8 mouse cellular contexts compared by ENCODE assay signal in genomic region chr5:143270151-143270519, GRCm38 (mm10). TPM values are rescaled to one million over a fixed set of nuclear protein-coding genes. Genes with fewer than 3 reads are reported as not detected.
DNase-seq lines count a peak whose midpoint lies in the region; ATAC-seq and TF ChIP-seq lines count a peak whose summit lies in the region.

No protein-coding gene starts in this region.

- H3ac ChIP-seq in myocyte (ENCODE audit: control insufficient read depth, insufficient read length): peak overlapping the region; percentile 77

- WGBS in embryonic facial prominence, embryonic 12.5 days: 4% methylated on average over 12 of the region's 12 CpGs
- 2% methylated on average over 12 of the region's 12 CpGs for WGBS in intestine, embryonic 16.5 days

- peaks cover 19% of the 10 kb centered on the region for H3K4me1 ChIP-seq in embryonic facial prominence, embryonic 12.5 days
- peaks cover 8% of the 10 kb centered on the region for H3K4me1 ChIP-seq in intestine, embryonic 16.5 days (ENCODE audit: control insufficient read depth, insufficient read depth, low read length)

- TF ChIP-seq CTCF in layer of hippocampus, adult 2 months (conservative IDR thresholded peaks at IDR 0.05): no peak

- TF ChIP-seq POLR2A in myocyte (IDR thresholded peaks at IDR 0.05; ENCODE audit: insufficient read length, low read depth): no peak

- no peaks in the 10 kb centered on the region for H3K9me3 ChIP-seq in embryonic facial prominence, embryonic 12.5 days
- no peaks in the 10 kb centered on the region for H3K9me3 ChIP-seq in intestine, embryonic 16.5 days (ENCODE audit: control insufficient read depth, low read length)

- no peaks in the 10 kb centered on the region for H3K27me3 ChIP-seq in embryonic facial prominence, embryonic 12.5 days
- H3K27me3 ChIP-seq in intestine, embryonic 16.5 days (replicated peaks; ENCODE audit: control insufficient read depth, insufficient read depth, low read length): no peaks in the 10 kb centered on the region
- H3K27me3 ChIP-seq in myocyte (ENCODE audit: control insufficient read depth, insufficient read depth, insufficient read length): no peaks in the 10 kb centered on the region

- 0 out of 2 replicates have a peak, but pooled peaks have one; percentile 12 for ATAC-seq in embryonic facial prominence, embryonic 12.5 days (ENCODE audit: insufficient number of reproducible peaks, insufficient read depth, low FRiP score, low TSS enrichment)
- ATAC-seq in intestine, embryonic 16.5 days: peak; percentile 34
- ATAC-seq in frontal cortex, adult (ENCODE audit: low TSS enrichment): no peak

- peak overlapping the region; percentile 96 for H3K27ac ChIP-seq in layer of hippocampus, adult 2 months
- H3K27ac ChIP-seq in embryonic facial prominence, embryonic 12.5 days: no peak overlapping the region
- no peak overlapping the region for H3K27ac ChIP-seq in intestine, embryonic 16.5 days (ENCODE audit: low read length)

- peak overlapping the region; percentile 92 for H3K4me2 ChIP-seq in embryonic facial prominence, embryonic 12.5 days (replicated peaks)
- H3K4me2 ChIP-seq in intestine, embryonic 16.5 days (ENCODE audit: low read depth, low read length): peak overlapping the region; percentile 97
- H3K4me2 ChIP-seq in myocyte (ENCODE audit: low read depth): peak overlapping the region; percentile 80

- peak overlapping the region; percentile 87 for H3K4me3 ChIP-seq in layer of hippocampus, adult 2 months
- peak overlapping the region; percentile 92 for H3K4me3 ChIP-seq in embryonic facial prominence, embryonic 12.5 days
- peak overlapping the region; percentile 93 for H3K4me3 ChIP-seq in intestine, embryonic 16.5 days (ENCODE audit: low read length)
- H3K4me3 ChIP-seq in myocyte: peak overlapping the region; percentile 93

- H3K36me3 ChIP-seq in embryonic facial prominence, embryonic 12.5 days: no peaks in the 10 kb centered on the region
- H3K36me3 ChIP-seq in intestine, embryonic 16.5 days (ENCODE audit: control insufficient read depth, insufficient read depth, low read length): no peaks in the 10 kb centered on the region
- no peaks in the 10 kb centered on the region for H3K36me3 ChIP-seq in myocyte (ENCODE audit: control insufficient read depth, insufficient read depth)

- DNase-seq in layer of hippocampus, adult 2 months (ENCODE audit: low spot score in 2 of 2): no peak
- no peak for DNase-seq in layer of hippocampus, adult 18-20 months (ENCODE audit: low spot score in 2 of 2)
- DNase-seq in gastrocnemius, adult 8-10 months (ENCODE audit: low spot score in 2 of 2): no peak
- no peak for DNase-seq in adrenal gland, postnatal 25 days

- H3K79me2 ChIP-seq in myocyte (ENCODE audit: control insufficient read depth, insufficient read depth): peaks cover 5% of the 10 kb centered on the region

- H3K9ac ChIP-seq in embryonic facial prominence, embryonic 12.5 days: peak overlapping the region; percentile 89
- peak overlapping the region; percentile 94 for H3K9ac ChIP-seq in intestine, embryonic 16.5 days (ENCODE audit: low read depth, low read length)

TF ChIP-seq in myocyte, 11 proteins besides CTCF, POLR2A, EP300 and RAD21:
- TF ChIP-seq REST (IDR thresholded peaks at IDR 0.05; ENCODE audit: insufficient read depth, insufficient read length): no peak
- TF ChIP-seq CEBPB (IDR thresholded peaks at IDR 0.05; ENCODE audit: insufficient read depth, poor library complexity, severe bottlenecking): no peak
- TF ChIP-seq E2F4 (IDR thresholded peaks at IDR 0.05; ENCODE audit: insufficient read depth): no peak
- no peak for TF ChIP-seq SRF (IDR thresholded peaks at IDR 0.05; ENCODE audit: control insufficient read depth, insufficient read length, low read depth)
- TF ChIP-seq POLR2AphosphoS2 (IDR thresholded peaks at IDR 0.05; ENCODE audit: insufficient read length, low read depth): no peak
- TF ChIP-seq TCF3 (IDR thresholded peaks at IDR 0.05; ENCODE audit: insufficient read length, low read depth): no peak
- TF ChIP-seq MAX (IDR thresholded peaks at IDR 0.05; ENCODE audit: low read depth): no peak
- TF ChIP-seq USF1 (IDR thresholded peaks at IDR 0.05; ENCODE audit: low read depth): no peak
- no peak for TF ChIP-seq TCF12 (IDR thresholded peaks at IDR 0.05; ENCODE audit: insufficient read depth, poor library complexity, severe bottlenecking)
- TF ChIP-seq MYOG (IDR thresholded peaks at IDR 0.05; ENCODE audit: control insufficient read depth in 1 of 3, insufficient read depth in 1 of 3, insufficient read length in 2 of 3, low read depth in 2 of 3): no peak
- no peak for TF ChIP-seq MYOD1 (IDR thresholded peaks at IDR 0.05; ENCODE audit: control insufficient read depth in 1 of 3, insufficient read length in 2 of 3, low read depth in 2 of 3)

RNA-seq across cellular contexts. Expression of gene Zfp316, which starts 0.3 kb away (rescaled TPM):
- total RNA-seq in layer of hippocampus, adult 2 months (2021): 10 to 100 TPM; 24.0 to 24.3 TPM
- 10 to 100 TPM; 23.7 to 24.7 TPM for total RNA-seq in layer of hippocampus, adult 18-20 months (2021)
- polyA plus RNA-seq in embryonic facial prominence, embryonic 12.5 days (2016; fragmentation: Nextera tagmentation; extraction: Ambion mirVana): 9.7 and 10.1 TPM in 2 replicates
- polyA plus RNA-seq in intestine, embryonic 16.5 days (2015; fragmentation: Nextera tagmentation; extraction: Ambion mirVana): 0.43 and 0.56 TPM in 2 replicates
- polyA plus RNA-seq in myocyte (2012; fragmentation: generic; extraction: Trizol): 6.1 TPM
- 1 to 10 TPM; 3.5 to 4.8 (median 4.4) TPM for total RNA-seq in gastrocnemius, adult 8-10 months (2022)
- 7.4 and 11.6 TPM in 2 replicates for total RNA-seq in adrenal gland, postnatal 25 days (2021)

RNA-seq across cellular contexts. Expression of gene Zfp853, which starts 23.3 kb away (rescaled TPM):
- total RNA-seq in layer of hippocampus, adult 2 months (2021): 1 to 10 TPM; 3.5 to 4.8 TPM
- 1 to 10 TPM; 4.1 to 4.2 TPM for total RNA-seq in layer of hippocampus, adult 18-20 months (2021)
- polyA plus RNA-seq in embryonic facial prominence, embryonic 12.5 days (2016; fragmentation: Nextera tagmentation; extraction: Ambion mirVana): 0.06 and 0.12 TPM in 2 replicates
- polyA plus RNA-seq in intestine, embryonic 16.5 days (2015; fragmentation: Nextera tagmentation; extraction: Ambion mirVana): not detected in 2 replicates
- polyA plus RNA-seq in myocyte (2012; fragmentation: generic; extraction: Trizol): 0.01 TPM
- not detected for total RNA-seq in gastrocnemius, adult 8-10 months (2022)
- total RNA-seq in adrenal gland, postnatal 25 days (2021): 0.24 and 0.29 TPM in 2 replicates

RNA-seq across cellular contexts. Expression of gene Zfp12, which starts 35.2 kb away (rescaled TPM):
- total RNA-seq in layer of hippocampus, adult 2 months (2021): 10 to 100 TPM; 33.8 to 36.1 TPM
- total RNA-seq in layer of hippocampus, adult 18-20 months (2021): 10 to 100 TPM; 31.6 to 36.7 TPM
- polyA plus RNA-seq in embryonic facial prominence, embryonic 12.5 days (2016; fragmentation: Nextera tagmentation; extraction: Ambion mirVana): 26.6 and 27.2 TPM in 2 replicates
- polyA plus RNA-seq in intestine, embryonic 16.5 days (2015; fragmentation: Nextera tagmentation; extraction: Ambion mirVana): 7.4 and 8.0 TPM in 2 replicates
- polyA plus RNA-seq in myocyte (2012; fragmentation: generic; extraction: Trizol): 4.5 TPM
- total RNA-seq in gastrocnemius, adult 8-10 months (2022): 1 to 10 TPM; 5.9 to 7.8 (median 7.2) TPM
- total RNA-seq in adrenal gland, postnatal 25 days (2021): 22.3 and 22.9 TPM in 2 replicates

RNA-seq across cellular contexts. Expression of gene Spdye4a, which starts 43.4 kb away (rescaled TPM):
- total RNA-seq in layer of hippocampus, adult 2 months (2021): not detected
- total RNA-seq in layer of hippocampus, adult 18-20 months (2021): not detected
- polyA plus RNA-seq in embryonic facial prominence, embryonic 12.5 days (2016; fragmentation: Nextera tagmentation; extraction: Ambion mirVana): not detected in 2 replicates
- polyA plus RNA-seq in intestine, embryonic 16.5 days (2015; fragmentation: Nextera tagmentation; extraction: Ambion mirVana): not detected in 2 replicates
- not detected for polyA plus RNA-seq in myocyte (2012; fragmentation: generic; extraction: Trizol)
- total RNA-seq in gastrocnemius, adult 8-10 months (2022): not detected
- not detected in 2 replicates for total RNA-seq in adrenal gland, postnatal 25 days (2021)

RNA-seq across cellular contexts. Expression of gene E130309D02Rik, which starts 45.0 kb away (rescaled TPM):
- total RNA-seq in layer of hippocampus, adult 2 months (2021): 10 to 100 TPM; 24.8 to 25.0 TPM
- 10 to 100 TPM; 26.3 to 26.5 TPM for total RNA-seq in layer of hippocampus, adult 18-20 months (2021)
- polyA plus RNA-seq in embryonic facial prominence, embryonic 12.5 days (2016; fragmentation: Nextera tagmentation; extraction: Ambion mirVana): 49.5 and 51.2 TPM in 2 replicates
- polyA plus RNA-seq in intestine, embryonic 16.5 days (2015; fragmentation: Nextera tagmentation; extraction: Ambion mirVana): 28.9 and 30.0 TPM in 2 replicates
- polyA plus RNA-seq in myocyte (2012; fragmentation: generic; extraction: Trizol): 25.7 TPM
- 10 to 100 TPM; 10.2 to 12.2 (median 11.2) TPM for total RNA-seq in gastrocnemius, adult 8-10 months (2022)
- total RNA-seq in adrenal gland, postnatal 25 days (2021): 36.5 and 39.8 TPM in 2 replicates
